Mouse (Mus musculus): ENCODE data around the gene Paox.
"Not testable (repeated sequence)": the region's sequence is repeated elsewhere in the genome, so short reads cannot be mapped to it uniquely, and the experiment has no call there.

- not testable (repeated sequence) for TF ChIP-seq POLR2A (IDR thresholded peaks at IDR 0.05; ENCODE audit: borderline replicate concordance, control insufficient read depth, low read depth, low read length); CTCF (IDR thresholded peaks at IDR 0.05; ENCODE audit: control insufficient read depth, insufficient read depth, low read length)
Observed at GRCm38 (mm10) chr7:140132184-140132583, 16.6 kb downstream of the Paox start.

Measured in bone marrow, adult 2 months (tissue).